Mouse (Mus musculus): ENCODE measurements around the gene Zfp330. TPM values are rescaled to one million over a fixed set of nuclear protein-coding genes. Genes with fewer than 3 reads are reported as not detected.

The Zfp330 gene
- polyA plus RNA-seq (2015; fragmentation: Nextera tagmentation; extraction: Ambion mirVana), result 43.0 and 46.3 TPM in 2 replicates

- Histone ChIP-seq H3K9me3 (replicated peaks; ENCODE audit: control insufficient read depth, low read length) (no peaks in the 10 kb centered on the region), H3K4me1 (ENCODE audit: control insufficient read depth, insufficient read depth, low read length) (peaks cover 9% of the 10 kb centered on the region), H3K36me3 (ENCODE audit: control insufficient read depth, insufficient read depth) (peaks cover 27% of the 10 kb centered on the region), H3K9ac (ENCODE audit: low read length) (peak within 1 kb of the TSS; percentile 97), H3K27me3 (ENCODE audit: control insufficient read depth, insufficient read depth, low read length) (no peaks in the 10 kb centered on the region), H3K27ac (ENCODE audit: low read length) (peak within 1 kb of the TSS; percentile 88), H3K4me2 (ENCODE audit: low read depth, low read length) (peak within 1 kb of the TSS; percentile 93), H3K4me3 (ENCODE audit: low read length) (peak within 1 kb of the TSS; percentile 100)
- 1% methylated on average over 16 of the region's 16 CpGs for whole genome bisulfite sequencing
- ATAC-seq (replicated peaks; ENCODE audit: extremely low read depth, insufficient read depth, low FRiP score), result peak; percentile 98
Measured at GRCm38 (mm10) chr8:82774093-82774422, at the start of gene Zfp330. TSS of gene Zfp330 (minus strand) at chr8:82774160.

- H3K4me1 ChIP-seq (ENCODE audit: control insufficient read depth, insufficient read depth, low read length), result peaks cover 6% of the 10 kb centered on the region
- H3K9me3 ChIP-seq (replicated peaks; ENCODE audit: control insufficient read depth, low read length), result no peaks in the 10 kb centered on the region
- no peak overlapping the region for H3K4me3 ChIP-seq (ENCODE audit: low read length)
- no peak overlapping the region for H3K9ac ChIP-seq (ENCODE audit: low read length)
- H3K4me2 ChIP-seq (ENCODE audit: low read depth, low read length), result no peak overlapping the region
- no peaks in the 10 kb centered on the region for H3K27me3 ChIP-seq (ENCODE audit: control insufficient read depth, insufficient read depth, low read length)
- WGBS, result 83% methylated on average over 3 of the region's 3 CpGs
- ATAC-seq (replicated peaks; ENCODE audit: extremely low read depth, insufficient read depth, low FRiP score), result no peak
- no peaks in the 10 kb centered on the region for H3K36me3 ChIP-seq (ENCODE audit: control insufficient read depth, insufficient read depth)
- no peak overlapping the region for H3K27ac ChIP-seq (ENCODE audit: low read length)
Measured at GRCm38 (mm10) chr8:82777945-82778344, 4.0 kb upstream of the Zfp330 start.

- Histone ChIP-seq H3K4me2 (ENCODE audit: low read depth, low read length) (no peak overlapping the region), H3K9ac (ENCODE audit: low read length) (no peak overlapping the region), H3K27ac (ENCODE audit: low read length) (no peak overlapping the region), H3K4me3 (ENCODE audit: low read length) (no peak overlapping the region), H3K36me3 (ENCODE audit: control insufficient read depth, insufficient read depth) (peaks cover 3% of the 10 kb centered on the region; the same call in 1 of the 2 replicates), H3K27me3 (ENCODE audit: control insufficient read depth, insufficient read depth, low read length) (no peaks in the 10 kb centered on the region), H3K9me3 (replicated peaks; ENCODE audit: control insufficient read depth, low read length) (no peaks in the 10 kb centered on the region), H3K4me1 (ENCODE audit: control insufficient read depth, insufficient read depth, low read length) (peaks cover 9% of the 10 kb centered on the region)
- ATAC-seq (replicated peaks; ENCODE audit: extremely low read depth, insufficient read depth, low FRiP score), result no peak
- 81% methylated on average over 3 of the region's 3 CpGs for WGBS
Measured at GRCm38 (mm10) chr8:82777406-82777805, 3.4 kb upstream of the Zfp330 start.

GRCm38 (mm10) chr8:82774482-82774881 is 522 bp upstream of the Zfp330 start:
- peak; percentile 39; the same call in 1 of the 2 replicates for ATAC-seq (replicated peaks; ENCODE audit: extremely low read depth, insufficient read depth, low FRiP score)
- H3K27ac ChIP-seq (ENCODE audit: low read length), result peak overlapping the region; percentile 65
- peaks cover 9% of the 10 kb centered on the region for H3K4me1 ChIP-seq (ENCODE audit: control insufficient read depth, insufficient read depth, low read length)
- peaks cover 25% of the 10 kb centered on the region for H3K36me3 ChIP-seq (ENCODE audit: control insufficient read depth, insufficient read depth)
- peak overlapping the region; percentile 100 for H3K4me3 ChIP-seq (ENCODE audit: low read length)
- peak overlapping the region; percentile 76 for H3K4me2 ChIP-seq (ENCODE audit: low read depth, low read length)
- H3K9ac ChIP-seq (ENCODE audit: low read length), result peak overlapping the region; percentile 97
- H3K9me3 ChIP-seq (replicated peaks; ENCODE audit: control insufficient read depth, low read length), result no peaks in the 10 kb centered on the region
- 46% methylated on average over 6 of the region's 6 CpGs for WGBS
- H3K27me3 ChIP-seq (ENCODE audit: control insufficient read depth, insufficient read depth, low read length), result no peaks in the 10 kb centered on the region

- Histone ChIP-seq H3K4me1 (ENCODE audit: control insufficient read depth, insufficient read depth, low read length) (peaks cover 9% of the 10 kb centered on the region), H3K36me3 (ENCODE audit: control insufficient read depth, insufficient read depth) (peaks cover 31% of the 10 kb centered on the region), H3K9ac (ENCODE audit: low read length) (peak overlapping the region; percentile 97), H3K9me3 (replicated peaks; ENCODE audit: control insufficient read depth, low read length) (no peaks in the 10 kb centered on the region), H3K4me3 (ENCODE audit: low read length) (peak overlapping the region; percentile 100), H3K27ac (ENCODE audit: low read length) (peak overlapping the region; percentile 88), H3K27me3 (ENCODE audit: control insufficient read depth, insufficient read depth, low read length) (no peaks in the 10 kb centered on the region), H3K4me2 (ENCODE audit: low read depth, low read length) (peak overlapping the region; percentile 93)
- WGBS, result 3% methylated on average over 35 of the region's 35 CpGs
- peak; percentile 37; the same call in 1 of the 2 replicates for ATAC-seq (replicated peaks; ENCODE audit: extremely low read depth, insufficient read depth, low FRiP score)
Measured at GRCm38 (mm10) chr8:82773332-82774092, 448 bp downstream of the Zfp330 start.

GRCm38 (mm10) chr8:82770886-82771285 is 3.1 kb downstream of the Zfp330 start:
- Histone ChIP-seq H3K36me3 (ENCODE audit: control insufficient read depth, insufficient read depth) (peaks cover 50% of the 10 kb centered on the region), H3K9ac (ENCODE audit: low read length) (no peak overlapping the region), H3K27ac (ENCODE audit: low read length) (no peak overlapping the region), H3K9me3 (replicated peaks; ENCODE audit: control insufficient read depth, low read length) (no peaks in the 10 kb centered on the region), H3K4me1 (ENCODE audit: control insufficient read depth, insufficient read depth, low read length) (peaks cover 9% of the 10 kb centered on the region), H3K4me2 (ENCODE audit: low read depth, low read length) (no peak overlapping the region), H3K4me3 (ENCODE audit: low read length) (no peak overlapping the region), H3K27me3 (ENCODE audit: control insufficient read depth, insufficient read depth, low read length) (no peaks in the 10 kb centered on the region)
- 90% methylated on average over 3 of the region's 3 CpGs for WGBS
- ATAC-seq (replicated peaks; ENCODE audit: extremely low read depth, insufficient read depth, low FRiP score), result no peak

GRCm38 (mm10) chr8:82759071-82759470 is 14.9 kb downstream of the Zfp330 start:
- H3K27me3 ChIP-seq (ENCODE audit: control insufficient read depth, insufficient read depth, low read length), result no peaks in the 10 kb centered on the region
- H3K36me3 ChIP-seq (ENCODE audit: control insufficient read depth, insufficient read depth), result peaks cover 15% of the 10 kb centered on the region
- no peak overlapping the region for H3K9ac ChIP-seq (ENCODE audit: low read length)
- ATAC-seq (replicated peaks; ENCODE audit: extremely low read depth, insufficient read depth, low FRiP score), result no peak; the same call in 1 of the 2 replicates
- H3K4me1 ChIP-seq (ENCODE audit: control insufficient read depth, insufficient read depth, low read length), result no peaks in the 10 kb centered on the region
- no peak overlapping the region for H3K27ac ChIP-seq (ENCODE audit: low read length)
- WGBS, result 51% methylated on average over 2 of the region's 2 CpGs
- H3K9me3 ChIP-seq (replicated peaks; ENCODE audit: control insufficient read depth, low read length), result no peaks in the 10 kb centered on the region
- no peak overlapping the region for H3K4me2 ChIP-seq (ENCODE audit: low read depth, low read length)
- H3K4me3 ChIP-seq (ENCODE audit: low read length), result no peak overlapping the region

- 90% methylated on average over 14 of the region's 14 CpGs for WGBS
- no peaks in the 10 kb centered on the region for H3K4me1 ChIP-seq (ENCODE audit: control insufficient read depth, insufficient read depth, low read length)
Measured at GRCm38 (mm10) chr8:82754946-82755345, 19.0 kb downstream of the Zfp330 start.

GRCm38 (mm10) chr8:82746617-82747016 is 27.3 kb downstream of the Zfp330 start:
- H3K4me2 ChIP-seq (ENCODE audit: low read depth, low read length), result no peak overlapping the region
- H3K27ac ChIP-seq (ENCODE audit: low read length), result no peak overlapping the region
- no peaks in the 10 kb centered on the region for H3K4me1 ChIP-seq (ENCODE audit: control insufficient read depth, insufficient read depth, low read length)
- no peaks in the 10 kb centered on the region for H3K36me3 ChIP-seq (ENCODE audit: control insufficient read depth, insufficient read depth)
- H3K9me3 ChIP-seq (replicated peaks; ENCODE audit: control insufficient read depth, low read length), result peaks cover 3% of the 10 kb centered on the region; the same call in 1 of the 2 replicates
- H3K9ac ChIP-seq (ENCODE audit: low read length), result no peak overlapping the region
- no peak for ATAC-seq (replicated peaks; ENCODE audit: extremely low read depth, insufficient read depth, low FRiP score)
- H3K4me3 ChIP-seq (ENCODE audit: low read length), result no peak overlapping the region
- no peaks in the 10 kb centered on the region for H3K27me3 ChIP-seq (ENCODE audit: control insufficient read depth, insufficient read depth, low read length)

More at GRCm38 (mm10) chr8:82754946-82755345, 19.0 kb downstream of the Zfp330 start:
- H3K27me3 ChIP-seq (ENCODE audit: control insufficient read depth, insufficient read depth, low read length), result no peaks in the 10 kb centered on the region
- no peak overlapping the region for H3K9ac ChIP-seq (ENCODE audit: low read length)
- no peak overlapping the region for H3K4me3 ChIP-seq (ENCODE audit: low read length)
- H3K4me2 ChIP-seq (ENCODE audit: low read depth, low read length), result no peak overlapping the region
- H3K9me3 ChIP-seq (replicated peaks; ENCODE audit: control insufficient read depth, low read length), result peaks cover 10% of the 10 kb centered on the region
- H3K27ac ChIP-seq (ENCODE audit: low read length), result no peak overlapping the region
- ATAC-seq (replicated peaks; ENCODE audit: extremely low read depth, insufficient read depth, low FRiP score), result no peak
- no peaks in the 10 kb centered on the region for H3K36me3 ChIP-seq (ENCODE audit: control insufficient read depth, insufficient read depth)

Data from heart, embryonic 16.5 days (tissue).